Mouse (Mus musculus) forebrain, embryonic 11.5 days (tissue): ENCODE measurements around the gene Anxa1. TPM values are rescaled to one million over a fixed set of nuclear protein-coding genes. Genes with fewer than 3 reads are reported as not detected.

ENCODE experiments used
- ATAC-seq: fragments of 200-750 bp; cut with Nextera tagmentation; replicated peaks from 2 replicates; pipeline ENCODE4 v1.8.0; 2017; ENCODE audit warnings: moderate TSS enrichment; ENCODE audit not compliant: low FRiP score
- DNase-seq: peaks from one replicate; pipeline ENCODE4 v3.0.0-alpha.2; 2017; ENCODE audit warnings: low spot score
- H3K27ac ChIP-seq: fragments of 300-500 bp; sonication (generic); 2 replicates; pipeline ENCODE4 v1.5.1; 2014; ENCODE audit warnings: low read depth, low read length
- H3K27me3 ChIP-seq: fragments of 300-500 bp; sonication (generic); 2 replicates; pipeline ENCODE4 v1.6.1; 2014; ENCODE audit warnings: mild to moderate bottlenecking, low read length, mixed read lengths; ENCODE audit not compliant: control insufficient read depth, insufficient read depth
- H3K36me3 ChIP-seq: fragments of 300-500 bp; sonication (generic); 2 replicates; pipeline ENCODE4 v1.6.1; 2014; ENCODE audit warnings: mild to moderate bottlenecking, low read length, moderate library complexity, mixed read lengths; ENCODE audit not compliant: control insufficient read depth, insufficient read depth
- H3K4me1 ChIP-seq: fragments of 300-500 bp; sonication (generic); replicated peaks from 2 replicates; pipeline ENCODE4 v1.6.1; 2014; ENCODE audit warnings: low read length, mixed read lengths; ENCODE audit not compliant: control insufficient read depth, insufficient read depth
- H3K4me2 ChIP-seq: fragments of 300-500 bp; sonication (generic); 2 replicates; pipeline ENCODE4 v1.6.1; 2014; ENCODE audit warnings: low read depth, mild to moderate bottlenecking, low read length, moderate library complexity, mixed read lengths; ENCODE audit not compliant: severe bottlenecking
- H3K4me3 ChIP-seq: fragments of 300-500 bp; sonication (generic); 2 replicates; pipeline ENCODE4 v1.5.1; 2014; ENCODE audit warnings: low read depth, low read length
- H3K9ac ChIP-seq: fragments of 300-500 bp; sonication (generic); 2 replicates; pipeline ENCODE4 v1.6.1; 2014; ENCODE audit warnings: low read length
- H3K9me3 ChIP-seq: fragments of 300-500 bp; sonication (generic); 2 replicates; pipeline ENCODE4 v1.6.1; 2016; ENCODE audit warnings: low read length, mixed read lengths; ENCODE audit not compliant: control insufficient read depth
- WGBS: fragments of 180-500 bp; shearing (Covaris S2); extraction: QIAGEN DNeasy Blood & Tissue Kit; methylation state at CpG from one replicate; pipeline ENCODE4 v1.1.7; 2014; 5-methylcytosine and 5-hydroxymethylcytosine counted together
- polyA plus RNA-seq: library from polyadenylated mRNA; unstranded; fragments of >200 nt; fragmentation: Nextera tagmentation; extraction: Ambion mirVana; gene quantifications from 2 replicates; pipeline ENCODE4 v1.2.1, GENCODE M21; 2014

The Anxa1 gene
- polyA plus RNA-seq, 1 experiment from 2014 or later: 4.1 TPM

GRCm38 (mm10) chr19:20405015-20405414 is 14.3 kb upstream of the Anxa1 start:
- Histone ChIP-seq H3K4me2 (no peak overlapping the region), H3K36me3 (no peaks in the 10 kb centered on the region), H3K4me3 (no peak overlapping the region), H3K27ac (no peak overlapping the region), H3K27me3 (no peaks in the 10 kb centered on the region), H3K9ac (no peak overlapping the region), H3K4me1 (no peaks in the 10 kb centered on the region), H3K9me3 (no peaks in the 10 kb centered on the region)
- WGBS: 87% methylated on average over 4 of the region's 4 CpGs
- no peak for DNase-seq
- no peak for ATAC-seq

DNA sequence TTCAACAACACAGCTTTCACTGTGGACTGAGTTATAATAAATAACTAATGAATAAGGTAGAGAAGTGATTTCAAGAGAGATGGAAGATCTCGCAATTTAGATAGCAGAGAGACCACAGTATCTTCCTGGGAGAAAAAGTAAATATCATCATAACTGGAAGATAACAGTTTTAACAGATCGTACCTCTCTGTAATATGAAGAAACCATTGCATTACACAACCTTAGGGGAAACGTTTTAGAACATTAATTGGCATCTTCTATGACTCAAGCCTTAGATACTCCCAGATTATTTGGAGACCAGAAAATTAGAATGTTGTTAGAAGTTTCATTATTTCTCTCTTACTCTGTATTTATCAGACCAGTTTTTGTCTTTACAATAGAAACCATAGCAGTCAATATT is 13.0 kb upstream of the Anxa1 start:
- Histone ChIP-seq H3K9ac (no peak overlapping the region), H3K36me3 (no peaks in the 10 kb centered on the region), H3K27me3 (no peaks in the 10 kb centered on the region), H3K4me1 (no peaks in the 10 kb centered on the region), H3K4me2 (no peak overlapping the region), H3K4me3 (no peak overlapping the region), H3K9me3 (no peaks in the 10 kb centered on the region), H3K27ac (no peak overlapping the region)
- DNase-seq (no peak), ATAC-seq (no peak)
- 86% methylated on average over 3 of the region's 3 CpGs for WGBS

DNA sequence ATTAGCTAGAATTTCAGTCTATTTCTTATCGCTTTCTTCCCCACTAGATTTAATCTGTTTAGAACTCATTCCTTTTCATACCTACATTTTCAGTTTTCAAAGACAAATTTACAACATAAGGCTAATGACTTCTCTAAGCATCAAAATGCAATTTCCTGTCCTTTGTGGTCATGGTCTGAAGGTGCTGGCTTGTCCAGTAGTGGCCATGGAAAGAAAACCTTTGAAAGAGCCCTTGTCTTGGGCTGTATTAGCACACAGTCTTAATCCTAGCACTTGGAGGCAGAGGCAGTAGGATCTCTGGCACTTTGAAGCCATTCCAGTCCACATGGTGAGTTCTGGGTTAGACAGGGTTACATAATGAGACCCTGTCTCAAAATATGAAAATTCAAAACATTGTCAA is 12.5 kb upstream of the Anxa1 start:
- no peak for DNase-seq
- Histone ChIP-seq H3K9ac (no peak overlapping the region), H3K27ac (no peak overlapping the region), H3K4me2 (no peak overlapping the region), H3K36me3 (no peaks in the 10 kb centered on the region), H3K4me1 (no peaks in the 10 kb centered on the region), H3K4me3 (no peak overlapping the region), H3K9me3 (no peaks in the 10 kb centered on the region), H3K27me3 (no peaks in the 10 kb centered on the region)
- 93% methylated on average over 1 of the region's 1 CpGs for WGBS
- ATAC-seq: no peak

DNA sequence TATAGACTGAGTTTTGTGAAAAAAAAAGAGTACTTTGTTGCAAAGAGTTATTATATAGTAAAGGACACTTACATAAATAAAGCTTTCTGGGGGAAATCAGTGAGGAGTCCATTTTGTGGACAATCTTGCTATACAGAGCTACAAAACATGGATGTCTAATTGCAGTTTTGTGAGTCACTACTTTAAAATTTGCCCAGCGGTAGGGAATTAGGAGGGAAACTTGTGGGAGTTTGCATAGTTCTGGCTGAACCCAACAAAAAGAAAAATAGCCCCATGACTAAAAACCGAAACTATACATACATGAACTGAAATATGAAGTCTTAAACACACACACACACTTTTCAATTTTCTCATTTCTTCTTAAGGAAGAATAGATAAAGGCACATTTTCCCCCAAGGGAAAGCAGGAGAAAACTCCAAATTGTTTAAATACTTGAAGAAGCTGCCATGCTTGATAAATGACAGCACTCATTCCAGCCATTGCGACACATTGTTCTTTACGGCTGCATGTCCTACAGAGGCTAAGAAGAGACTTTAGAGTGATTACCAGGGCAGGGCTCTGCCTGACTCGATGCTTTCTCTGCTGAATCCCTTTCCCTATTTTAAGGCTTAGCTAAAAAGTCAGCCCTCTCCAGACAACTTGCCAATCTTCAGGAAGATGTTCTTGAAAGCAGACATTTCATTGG is 11.9 kb upstream of the Anxa1 start:
- Histone ChIP-seq H3K4me3 (no peak overlapping the region), H3K9ac (no peak overlapping the region), H3K4me2 (no peak overlapping the region), H3K9me3 (no peaks in the 10 kb centered on the region), H3K27ac (no peak overlapping the region), H3K36me3 (no peaks in the 10 kb centered on the region), H3K27me3 (no peaks in the 10 kb centered on the region), H3K4me1 (no peaks in the 10 kb centered on the region)
- DNase-seq (no peak), ATAC-seq (no peak)
- WGBS: 74% methylated on average over 5 of the region's 5 CpGs

GRCm38 (mm10) chr19:20401961-20402360 is 11.2 kb upstream of the Anxa1 start:
- H3K4me3 ChIP-seq: no peak overlapping the region

GRCm38 (mm10) chr19:20399187-20399586 is 8.4 kb upstream of the Anxa1 start:
- ATAC-seq (no peak), DNase-seq (no peak)
- Histone ChIP-seq H3K27ac (no peak overlapping the region), H3K36me3 (no peaks in the 10 kb centered on the region), H3K4me1 (no peaks in the 10 kb centered on the region), H3K9ac (no peak overlapping the region), H3K27me3 (no peaks in the 10 kb centered on the region), H3K4me2 (no peak overlapping the region), H3K4me3 (no peak overlapping the region), H3K9me3 (no peaks in the 10 kb centered on the region)
- 82% methylated on average over 4 of the region's 4 CpGs for WGBS

More at GRCm38 (mm10) chr19:20401961-20402360, 11.2 kb upstream of the Anxa1 start:
- H3K4me2 ChIP-seq: no peak overlapping the region
- no peaks in the 10 kb centered on the region for H3K36me3 ChIP-seq
- 81% methylated on average over 3 of the region's 3 CpGs for WGBS
- no peak overlapping the region for H3K9ac ChIP-seq
- DNase-seq: no peak
- H3K27ac ChIP-seq: no peak overlapping the region
- no peaks in the 10 kb centered on the region for H3K9me3 ChIP-seq
- no peak for ATAC-seq
- H3K4me1 ChIP-seq: no peaks in the 10 kb centered on the region
- no peaks in the 10 kb centered on the region for H3K27me3 ChIP-seq

DNA sequence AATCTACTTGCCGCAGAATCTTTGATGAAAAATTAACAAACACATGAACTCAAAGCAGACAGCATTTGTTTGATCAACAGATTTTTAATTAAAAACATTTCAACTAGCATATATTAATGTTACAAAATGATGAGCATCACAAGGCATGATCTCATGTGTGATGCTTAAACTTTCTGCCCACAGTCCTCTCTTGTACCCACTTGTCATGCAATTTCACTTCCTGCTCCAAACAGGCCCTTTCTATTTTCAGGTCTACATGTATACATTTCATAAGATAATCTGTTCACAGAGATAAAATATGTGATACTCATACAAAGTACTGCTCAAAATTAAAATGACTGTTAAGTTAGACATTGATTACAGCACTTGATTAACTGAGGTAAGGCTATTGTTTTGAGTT is 6.3 kb upstream of the Anxa1 start:
- H3K9ac ChIP-seq: no peak overlapping the region
- DNase-seq (no peak), ATAC-seq (no peak)
- H3K36me3 ChIP-seq: no peaks in the 10 kb centered on the region
- 92% methylated on average over 1 of the region's 1 CpGs for WGBS
- H3K9me3 ChIP-seq: no peaks in the 10 kb centered on the region
- no peak overlapping the region for H3K27ac ChIP-seq
- H3K4me1 ChIP-seq: no peaks in the 10 kb centered on the region
- H3K4me3 ChIP-seq: no peak overlapping the region
- H3K27me3 ChIP-seq: no peaks in the 10 kb centered on the region
- H3K4me2 ChIP-seq: no peak overlapping the region

- H3K4me1 ChIP-seq: no peaks in the 10 kb centered on the region
- ATAC-seq: no peak
- H3K27me3 ChIP-seq: no peaks in the 10 kb centered on the region
- no peak overlapping the region for H3K27ac ChIP-seq
- H3K4me2 ChIP-seq: no peak overlapping the region
- no peak overlapping the region for H3K9ac ChIP-seq
- H3K4me3 ChIP-seq: no peak overlapping the region
- DNase-seq: no peak
- WGBS: 85% methylated on average over 6 of the region's 6 CpGs
- H3K36me3 ChIP-seq: no peaks in the 10 kb centered on the region
- no peaks in the 10 kb centered on the region for H3K9me3 ChIP-seq
These were observed 3.0 kb upstream of the Anxa1 start for GRCm38 (mm10) chr19:20393556-20394274.

DNA sequence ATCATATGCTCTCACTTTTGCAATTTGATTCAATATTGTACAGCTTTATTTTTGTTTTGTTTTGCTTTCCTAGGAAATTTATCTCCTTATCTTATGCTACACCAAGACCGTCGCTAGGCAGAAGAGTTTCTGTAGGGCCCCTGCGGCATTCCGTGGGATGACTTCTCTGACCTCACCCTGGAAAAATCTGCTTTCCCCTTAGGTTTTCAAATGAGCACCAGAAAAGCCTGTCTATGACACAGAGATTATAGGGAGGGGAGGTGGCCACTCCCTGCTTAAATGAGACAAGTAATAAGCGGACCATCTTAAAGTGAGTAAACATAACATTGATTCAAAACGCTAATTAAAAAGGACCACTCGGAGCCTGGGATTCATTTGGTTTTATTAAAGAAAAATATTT is 1.0 kb downstream of the Anxa1 start:
- no peak for ATAC-seq
- H3K27ac ChIP-seq: no peak overlapping the region
- no peak overlapping the region for H3K4me2 ChIP-seq
- H3K36me3 ChIP-seq: no peaks in the 10 kb centered on the region
- no peak for DNase-seq
- no peaks in the 10 kb centered on the region for H3K27me3 ChIP-seq
- WGBS: 85% methylated on average over 7 of the region's 7 CpGs
- no peaks in the 10 kb centered on the region for H3K4me1 ChIP-seq
- no peak overlapping the region for H3K9ac ChIP-seq
- H3K9me3 ChIP-seq: no peaks in the 10 kb centered on the region
- H3K4me3 ChIP-seq: no peak overlapping the region
